Mouse (Mus musculus): ENCODE measurements around the gene Ect2. TPM values are rescaled to one million over a fixed set of nuclear protein-coding genes. Genes with fewer than 3 reads are reported as not detected.

The Ect2 gene
- 12.0 and 16.9 TPM in 2 replicates for polyA plus RNA-seq (2012; rRNA removed)

GRCm38 (mm10) chr3:27153701-27154209, at the start of gene Ect2:
Gene Ect2, minus strand, starts transcription at chr3:27153878.
- Histone ChIP-seq H3K4me1 (replicated peaks; ENCODE audit: control insufficient read depth, insufficient read depth, low read length) (peaks cover 6% of the 10 kb centered on the region), H3K36me3 (ENCODE audit: control insufficient read depth, insufficient read depth, low read length) (peaks cover 4% of the 10 kb centered on the region; the same call in 1 of the 2 replicates), H3K27me3 (ENCODE audit: control insufficient read depth, insufficient read depth, low read length) (no peaks in the 10 kb centered on the region), H3K4me3 (ENCODE audit: control insufficient read depth, insufficient read depth, low read length) (peak within 1 kb of the TSS; percentile 79), H3K27ac (ENCODE audit: control insufficient read depth, insufficient read depth, low read length) (peak within 1 kb of the TSS; percentile 38)
- peak; percentile 97 for DNase-seq
- TF ChIP-seq CTCF (IDR thresholded peaks at IDR 0.05; ENCODE audit: borderline replicate concordance, control insufficient read depth, extremely low read depth, insufficient read depth, low read length, poor library complexity) (no peak), POLR2A (IDR thresholded peaks at IDR 0.05; ENCODE audit: control insufficient read depth, extremely low read depth, insufficient read depth, low read length, poor library complexity) (peak; percentile 49; the same call in 1 of the 2 replicates)
- under 1% methylated on average over 37 of the region's 37 CpGs for WGBS

DNA sequence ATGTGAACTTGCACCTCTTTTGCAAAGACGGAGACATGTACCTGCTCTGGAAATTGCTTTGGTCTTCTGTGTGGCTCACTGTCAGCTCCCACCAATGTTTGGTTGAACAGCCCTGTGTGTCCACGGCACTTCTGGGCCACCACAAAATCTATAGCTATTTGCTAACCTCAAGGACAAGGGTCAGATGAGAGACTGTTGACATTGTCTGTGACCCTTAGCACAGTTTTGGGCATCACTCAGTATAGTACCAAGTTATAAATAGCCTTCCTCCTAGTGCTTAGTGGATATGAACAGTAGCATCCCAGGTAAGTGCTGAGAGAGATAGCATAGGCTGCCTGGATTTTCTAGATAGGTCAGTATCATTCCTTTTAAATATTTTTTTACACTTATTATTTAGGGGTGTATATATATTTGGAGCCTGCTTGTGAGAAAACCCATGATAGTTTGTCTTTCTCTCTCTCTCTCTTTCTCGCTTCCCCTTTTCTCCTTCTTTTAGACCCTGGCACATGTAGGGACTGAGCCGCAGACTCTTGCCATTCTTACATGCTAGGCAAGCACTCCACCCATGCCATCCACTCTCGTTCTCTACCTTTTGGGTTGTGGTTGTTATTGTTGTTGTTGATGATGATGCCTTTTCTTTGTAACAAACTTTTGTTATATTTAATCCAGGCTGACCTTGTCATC, 48.2 kb upstream of the Ect2 start:
- H3K27ac ChIP-seq (ENCODE audit: control insufficient read depth, insufficient read depth, low read length) = no peak overlapping the region
- no peak for DNase-seq
- H3K27me3 ChIP-seq (ENCODE audit: control insufficient read depth, insufficient read depth, low read length) = no peaks in the 10 kb centered on the region
- 91% methylated on average over 5 of the region's 5 CpGs for WGBS
- no peaks in the 10 kb centered on the region for H3K36me3 ChIP-seq (ENCODE audit: control insufficient read depth, insufficient read depth, low read length)
- H3K4me3 ChIP-seq (ENCODE audit: control insufficient read depth, insufficient read depth, low read length) = no peak overlapping the region
- no peak for TF ChIP-seq CTCF (IDR thresholded peaks at IDR 0.05; ENCODE audit: borderline replicate concordance, control insufficient read depth, extremely low read depth, insufficient read depth, low read length, poor library complexity)
- TF ChIP-seq POLR2A (IDR thresholded peaks at IDR 0.05; ENCODE audit: control insufficient read depth, extremely low read depth, insufficient read depth, low read length, poor library complexity) = no peak
- peaks cover 10% of the 10 kb centered on the region; the same call in 1 of the 2 replicates for H3K4me1 ChIP-seq (replicated peaks; ENCODE audit: control insufficient read depth, insufficient read depth, low read length)

- Histone ChIP-seq H3K4me3 (ENCODE audit: control insufficient read depth, insufficient read depth, low read length) (no peak overlapping the region), H3K27me3 (ENCODE audit: control insufficient read depth, insufficient read depth, low read length) (no peaks in the 10 kb centered on the region), H3K4me1 (replicated peaks; ENCODE audit: control insufficient read depth, insufficient read depth, low read length) (peaks cover 6% of the 10 kb centered on the region; the same call in 1 of the 2 replicates), H3K36me3 (ENCODE audit: control insufficient read depth, insufficient read depth, low read length) (no peaks in the 10 kb centered on the region), H3K27ac (ENCODE audit: control insufficient read depth, insufficient read depth, low read length) (no peak overlapping the region)
- DNase-seq = no peak
- no peak for TF ChIP-seq CTCF (IDR thresholded peaks at IDR 0.05; ENCODE audit: borderline replicate concordance, control insufficient read depth, extremely low read depth, insufficient read depth, low read length, poor library complexity)
- no peak for TF ChIP-seq POLR2A (IDR thresholded peaks at IDR 0.05; ENCODE audit: control insufficient read depth, extremely low read depth, insufficient read depth, low read length, poor library complexity)
- 95% methylated on average over 7 of the region's 7 CpGs for WGBS
These were observed 45.4 kb upstream of the Ect2 start for GRCm38 (mm10) chr3:27199120-27199519.

DNA sequence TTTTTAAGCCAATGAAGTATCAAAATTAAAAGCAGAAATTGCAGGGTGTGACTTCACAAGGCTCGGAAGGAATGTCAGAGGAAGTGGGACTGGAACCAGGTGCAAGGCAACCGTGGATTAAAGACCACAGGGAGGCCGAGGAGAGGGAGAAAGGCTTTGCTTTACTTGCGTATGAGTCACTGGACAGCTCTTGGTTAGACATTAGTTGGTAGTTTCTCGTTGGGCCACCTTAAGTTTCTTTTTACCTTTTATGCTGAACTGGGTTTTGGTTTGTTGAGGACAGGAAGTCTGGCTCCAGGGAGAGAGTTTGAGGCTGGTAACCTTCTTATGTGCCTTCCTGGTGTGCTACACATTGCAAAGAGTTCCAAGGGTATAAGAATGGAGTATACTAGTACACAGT, 44.1 kb upstream of the Ect2 start:
- Histone ChIP-seq H3K27ac (ENCODE audit: control insufficient read depth, insufficient read depth, low read length) (no peak overlapping the region), H3K36me3 (ENCODE audit: control insufficient read depth, insufficient read depth, low read length) (no peaks in the 10 kb centered on the region), H3K27me3 (ENCODE audit: control insufficient read depth, insufficient read depth, low read length) (no peaks in the 10 kb centered on the region), H3K4me3 (ENCODE audit: control insufficient read depth, insufficient read depth, low read length) (no peak overlapping the region), H3K4me1 (replicated peaks; ENCODE audit: control insufficient read depth, insufficient read depth, low read length) (peaks cover 14% of the 10 kb centered on the region)
- no peak for TF ChIP-seq POLR2A (IDR thresholded peaks at IDR 0.05; ENCODE audit: control insufficient read depth, extremely low read depth, insufficient read depth, low read length, poor library complexity)
- no peak for TF ChIP-seq CTCF (IDR thresholded peaks at IDR 0.05; ENCODE audit: borderline replicate concordance, control insufficient read depth, extremely low read depth, insufficient read depth, low read length, poor library complexity)
- WGBS = 24% methylated on average over 5 of the region's 5 CpGs
- no peak for DNase-seq

GRCm38 (mm10) chr3:27196529-27196928, 42.9 kb upstream of the Ect2 start:
- 100% methylated on average over 1 of the region's 1 CpGs for WGBS
- Histone ChIP-seq H3K27me3 (ENCODE audit: control insufficient read depth, insufficient read depth, low read length) (no peaks in the 10 kb centered on the region), H3K36me3 (ENCODE audit: control insufficient read depth, insufficient read depth, low read length) (no peaks in the 10 kb centered on the region), H3K27ac (ENCODE audit: control insufficient read depth, insufficient read depth, low read length) (no peak overlapping the region), H3K4me3 (ENCODE audit: control insufficient read depth, insufficient read depth, low read length) (no peak overlapping the region), H3K4me1 (replicated peaks; ENCODE audit: control insufficient read depth, insufficient read depth, low read length) (peaks cover 17% of the 10 kb centered on the region)
- TF ChIP-seq POLR2A (IDR thresholded peaks at IDR 0.05; ENCODE audit: control insufficient read depth, extremely low read depth, insufficient read depth, low read length, poor library complexity) (no peak), CTCF (IDR thresholded peaks at IDR 0.05; ENCODE audit: borderline replicate concordance, control insufficient read depth, extremely low read depth, insufficient read depth, low read length, poor library complexity) (no peak)
- DNase-seq = no peak

GRCm38 (mm10) chr3:27195573-27196227, 42.0 kb upstream of the Ect2 start:
- DNase-seq = no peak
- Histone ChIP-seq H3K36me3 (ENCODE audit: control insufficient read depth, insufficient read depth, low read length) (no peaks in the 10 kb centered on the region), H3K4me1 (replicated peaks; ENCODE audit: control insufficient read depth, insufficient read depth, low read length) (peaks cover 17% of the 10 kb centered on the region), H3K27ac (ENCODE audit: control insufficient read depth, insufficient read depth, low read length) (no peak overlapping the region), H3K4me3 (ENCODE audit: control insufficient read depth, insufficient read depth, low read length) (no peak overlapping the region), H3K27me3 (ENCODE audit: control insufficient read depth, insufficient read depth, low read length) (no peaks in the 10 kb centered on the region)
- no peak for TF ChIP-seq CTCF (IDR thresholded peaks at IDR 0.05; ENCODE audit: borderline replicate concordance, control insufficient read depth, extremely low read depth, insufficient read depth, low read length, poor library complexity)
- no peak for TF ChIP-seq POLR2A (IDR thresholded peaks at IDR 0.05; ENCODE audit: control insufficient read depth, extremely low read depth, insufficient read depth, low read length, poor library complexity)
- WGBS = 93% methylated on average over 8 of the region's 8 CpGs
